Mouse (Mus musculus): ENCODE results near the gene P4ha3. TPM values are rescaled to one million over a fixed set of nuclear protein-coding genes. Genes with fewer than 3 reads are reported as not detected.
A peak's percentile ranks its signal among the peaks of the same experiment; 100 is the strongest.

P4ha3 gene
- total RNA-seq, 2 experiments from 2014 or later = 1.5 to 2.5 TPM

DNA sequence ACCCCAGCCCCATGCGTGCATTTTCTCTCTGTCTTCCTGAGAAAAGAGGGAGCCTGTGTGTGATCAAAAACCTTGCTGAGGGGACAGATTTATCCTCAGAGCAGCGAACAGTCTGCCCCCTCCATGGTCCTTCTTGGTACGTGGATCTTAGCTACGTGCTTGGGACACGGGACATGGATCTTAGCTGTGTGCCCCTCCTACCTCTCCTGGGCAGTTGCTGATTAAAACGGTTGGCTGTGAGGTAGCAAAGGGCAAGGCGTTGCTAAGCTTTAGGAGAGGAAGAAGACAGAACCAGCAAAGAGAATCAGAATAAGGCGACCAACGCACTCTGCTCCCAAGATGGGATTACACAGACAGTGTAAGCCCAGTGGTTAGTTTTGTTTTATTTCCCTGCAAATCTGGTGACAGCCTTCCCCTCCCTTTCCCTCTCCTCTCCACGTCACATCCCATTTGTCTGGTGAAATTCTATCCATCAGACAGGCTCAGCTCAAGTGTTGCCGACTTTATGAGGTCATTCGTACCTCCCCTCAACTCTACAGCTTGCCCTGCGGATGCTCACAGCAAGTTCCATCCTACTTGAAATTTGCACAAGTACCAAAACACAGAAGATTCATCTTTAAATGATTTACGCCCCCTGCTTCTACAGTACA, 13.7 kb downstream of the P4ha3 start:
- no peak for DNase-seq
- intact Hi-C loops (cut with DNase I; ENCODE audit: low total_unique reads) = no loop called here

DNA sequence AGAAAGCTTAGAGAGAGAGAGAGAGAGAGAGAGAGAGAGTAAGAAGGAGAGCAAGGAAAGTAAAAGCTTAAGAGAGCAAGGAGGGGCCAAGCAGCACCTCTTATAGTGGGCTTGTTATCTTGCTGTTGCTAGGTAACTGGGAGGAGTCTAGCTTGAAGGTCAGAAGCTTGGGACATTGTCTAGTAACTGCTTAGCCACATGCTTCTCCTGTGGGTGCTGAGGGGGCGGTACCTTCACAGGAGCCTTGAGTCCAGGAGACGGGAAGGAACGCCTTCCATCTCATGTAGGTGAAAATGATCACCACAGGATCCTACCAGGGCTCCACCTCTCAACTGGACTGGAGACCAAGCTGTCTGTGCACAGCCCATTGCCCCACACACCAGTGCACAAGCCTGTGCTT, 16.1 kb downstream of the P4ha3 start:
- no peak for DNase-seq
- intact Hi-C loops (cut with DNase I; ENCODE audit: low total_unique reads) = no loop called here

DNA sequence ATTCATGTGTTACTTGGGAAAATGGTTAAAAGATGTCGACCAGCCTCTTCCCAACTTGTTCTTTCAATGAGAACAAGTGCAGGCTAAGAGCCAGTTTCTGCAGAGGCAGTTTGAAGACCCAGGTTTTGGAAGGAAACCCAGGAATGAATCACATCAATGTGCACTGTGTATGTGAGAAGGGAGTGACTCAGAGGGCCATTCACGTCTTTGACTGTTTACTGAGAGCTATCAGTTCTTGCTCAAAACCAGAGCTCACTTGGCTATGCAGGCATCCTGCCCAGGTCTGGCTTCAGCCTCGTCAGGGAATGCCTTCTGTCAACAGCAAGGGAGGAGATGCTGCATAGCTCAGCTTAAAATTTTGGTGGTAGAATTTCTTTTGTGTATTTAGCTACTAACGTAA, 17.0 kb downstream of the P4ha3 start:
- intact Hi-C loops (cut with DNase I; ENCODE audit: low total_unique reads) = no loop called here

DNA sequence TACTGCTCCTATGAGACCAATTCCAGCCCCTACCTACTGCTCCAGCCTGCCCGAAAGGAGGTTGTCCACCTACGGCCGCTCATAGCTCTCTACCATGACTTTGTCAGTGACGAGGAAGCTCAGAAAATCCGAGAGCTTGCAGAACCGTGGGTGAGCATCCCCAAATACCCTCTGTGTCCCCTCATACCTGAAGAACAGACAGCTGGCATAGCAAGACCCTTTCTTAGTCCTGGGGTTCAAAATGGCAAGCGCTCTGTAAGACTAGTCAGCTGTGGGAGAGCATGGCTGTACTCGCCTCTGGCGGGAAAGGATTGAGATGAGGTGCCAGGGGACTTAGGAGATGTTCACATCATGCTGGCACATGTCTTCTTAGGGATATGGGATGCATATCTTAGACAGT, 20.6 kb downstream of the P4ha3 start:
- DNase-seq = no peak
- intact Hi-C loops (cut with DNase I; ENCODE audit: low total_unique reads) = no loop called here

More for the DNA sequence above, 17.0 kb downstream of the P4ha3 start:
- DNase-seq = peak; percentile 55

DNA sequence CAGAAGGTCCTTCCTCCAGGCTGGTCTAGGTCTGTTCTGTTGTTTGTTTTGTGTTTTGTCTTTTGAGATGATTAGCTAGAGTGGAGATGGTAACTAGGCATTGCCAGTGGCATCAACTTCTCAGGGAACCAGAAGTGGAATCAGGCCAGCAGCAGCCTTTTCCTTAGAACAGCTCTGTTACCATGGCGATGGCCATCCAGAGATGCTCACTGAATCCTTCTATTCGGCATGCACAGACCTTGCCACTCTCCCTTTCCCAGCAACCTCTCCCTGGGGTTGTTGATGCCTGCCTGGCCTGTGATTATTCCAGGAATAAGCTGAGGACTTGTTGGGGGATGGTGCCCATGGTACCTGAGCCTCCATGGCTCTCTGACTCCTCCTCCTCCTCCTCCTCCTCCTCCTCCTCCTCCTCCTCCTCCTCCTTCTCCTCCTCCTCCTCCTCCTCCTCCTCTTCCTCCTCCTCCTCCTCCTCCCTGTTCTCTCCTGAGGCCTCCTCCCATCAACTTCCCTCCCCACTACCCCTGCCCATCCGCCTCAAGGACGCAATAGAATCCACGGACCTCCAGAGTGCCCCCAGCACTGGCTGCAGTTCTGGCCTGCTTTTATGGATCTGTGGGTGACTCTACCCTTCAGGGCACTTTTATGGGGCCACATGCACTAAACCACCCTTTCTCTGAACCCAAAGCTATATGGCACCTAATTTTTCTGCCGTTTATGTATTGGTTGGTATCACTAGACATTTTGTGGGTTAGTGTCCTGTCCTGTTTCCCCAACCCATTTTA, 22.7 kb downstream of the P4ha3 start:
- intact Hi-C loops (cut with DNase I; ENCODE audit: low total_unique reads) = no loop called here
- no peak for DNase-seq

DNA sequence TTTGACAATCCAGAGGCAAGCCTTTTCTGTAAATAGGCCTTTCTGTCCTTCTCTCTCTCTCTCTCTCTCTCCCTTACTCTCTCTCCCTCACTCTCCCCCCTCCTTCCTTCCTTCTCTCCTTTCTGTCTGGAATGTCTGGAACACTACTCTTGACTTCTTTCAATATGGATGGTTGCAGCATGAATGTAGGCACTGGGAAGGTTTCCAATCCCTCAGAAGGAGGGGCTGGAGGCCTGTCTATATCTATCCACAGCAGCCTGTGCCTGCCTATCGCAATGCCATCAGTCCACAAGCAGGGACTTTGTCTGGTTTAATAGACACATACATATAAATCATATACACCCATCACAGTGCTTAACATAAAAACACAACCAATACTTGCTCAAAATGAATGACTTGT, 23.9 kb downstream of the P4ha3 start:
- intact Hi-C loops (cut with DNase I; ENCODE audit: low total_unique reads) = no loop called here

DNA sequence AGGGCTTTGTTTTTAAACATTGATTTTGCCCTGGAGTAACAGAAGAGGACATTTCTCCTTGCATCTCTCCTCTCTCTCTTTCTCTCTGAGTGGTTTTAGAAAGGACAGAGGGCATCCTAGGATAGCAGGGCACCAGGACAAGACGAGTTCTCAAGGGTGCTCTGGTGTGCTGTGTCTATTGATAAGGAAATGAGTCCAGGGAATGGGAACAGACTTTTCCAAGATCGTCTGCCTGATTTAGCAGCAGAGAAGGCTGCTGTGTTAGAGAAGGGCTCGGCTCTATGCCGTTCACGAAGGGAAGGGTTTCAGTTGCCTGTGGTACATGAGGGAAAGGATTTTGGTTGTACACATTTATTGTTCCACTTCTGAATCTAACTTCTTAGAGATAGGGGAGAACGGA, 24.4 kb downstream of the P4ha3 start:
- intact Hi-C loops (cut with DNase I; ENCODE audit: low total_unique reads) = no loop called here
- no peak for DNase-seq

More for the DNA sequence above, 23.9 kb downstream of the P4ha3 start:
- no peak for DNase-seq

DNA sequence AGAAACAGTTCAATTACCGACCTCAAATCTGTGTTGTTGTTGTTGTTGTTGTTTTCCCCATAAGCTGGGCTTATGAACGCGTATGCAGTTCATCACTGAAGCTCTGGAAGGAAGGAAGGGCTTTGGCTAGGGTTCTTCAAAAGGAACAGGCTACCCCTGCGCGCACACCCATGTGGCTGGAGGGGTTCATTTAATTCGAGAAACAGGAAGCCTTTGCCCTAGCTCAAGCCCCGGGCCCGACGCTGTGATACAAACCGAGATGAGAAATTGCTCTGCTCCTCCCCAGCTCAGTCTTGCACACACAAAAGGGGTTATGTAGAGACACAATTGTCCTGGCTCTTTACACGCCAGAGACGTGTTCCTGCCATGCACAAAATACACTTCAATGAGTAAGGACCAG, 25.0 kb downstream of the P4ha3 start:
- intact Hi-C loops (cut with DNase I; ENCODE audit: low total_unique reads) = no loop called here
- DNase-seq = no peak

DNA sequence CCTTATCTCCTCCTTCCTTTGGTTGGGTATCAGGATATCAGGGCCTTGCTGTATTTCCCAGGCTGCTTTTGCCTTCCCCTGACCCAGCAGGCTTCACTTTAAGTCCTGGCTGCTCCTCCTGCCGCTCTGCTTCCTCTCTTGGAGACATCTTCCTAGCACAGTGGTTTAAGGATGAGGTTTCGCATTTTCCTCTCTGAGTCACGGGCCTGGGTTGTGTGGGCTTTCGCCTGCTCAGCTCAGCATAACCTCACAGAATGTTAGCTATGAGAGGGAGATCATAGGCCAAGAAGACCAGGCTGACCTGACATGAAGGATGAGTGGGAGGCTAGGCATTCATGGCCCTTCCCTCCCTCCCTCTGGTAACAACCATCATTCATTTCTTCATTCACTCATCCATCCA, 27.4 kb downstream of the P4ha3 start:
- DNase-seq = no peak
- intact Hi-C loops (cut with DNase I; ENCODE audit: low total_unique reads) = no loop called here

DNA sequence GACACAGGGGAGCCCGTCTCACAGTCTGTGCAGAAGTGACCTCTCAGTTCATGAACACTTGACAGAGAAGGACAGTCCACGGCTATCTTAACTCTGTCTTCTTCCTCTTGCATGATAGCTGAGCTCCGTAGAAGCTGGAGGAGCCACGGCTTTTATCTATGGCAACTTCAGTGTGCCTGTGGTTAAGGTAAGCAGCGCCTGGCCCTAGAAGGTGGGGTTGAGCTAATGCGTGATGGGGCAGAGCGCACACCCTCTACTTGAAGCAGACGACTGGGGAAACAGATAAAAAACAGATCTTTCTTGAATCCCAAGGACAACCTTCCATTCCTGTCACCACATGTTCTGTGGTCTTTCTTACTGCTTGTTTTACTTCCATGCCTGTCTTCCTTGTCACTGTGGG, 31.6 kb downstream of the P4ha3 start:
- intact Hi-C loops (cut with DNase I; ENCODE audit: low total_unique reads) = no loop called here

DNA sequence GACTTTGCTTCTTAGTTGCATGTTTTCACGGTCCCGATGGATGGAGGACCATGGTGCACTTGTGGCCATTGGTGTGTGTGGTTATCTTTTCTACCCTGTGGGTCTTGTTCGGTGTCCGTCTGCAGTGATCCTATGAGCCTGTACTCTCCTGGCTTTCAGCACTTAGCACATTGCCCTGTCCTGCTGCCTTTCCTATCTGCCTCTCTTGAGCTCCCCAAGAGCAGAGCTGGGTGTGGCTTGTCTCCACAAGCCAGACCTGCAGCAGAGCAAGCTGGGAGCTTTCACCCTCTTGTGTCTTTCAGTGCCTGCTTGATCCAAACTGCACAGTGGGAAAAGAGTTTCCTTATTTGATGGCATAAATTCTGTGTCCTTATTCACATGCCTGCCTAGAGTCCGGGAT, 32.2 kb downstream of the P4ha3 start:
- intact Hi-C loops (cut with DNase I; ENCODE audit: low total_unique reads) = no loop called here
- no peak for DNase-seq

More for the DNA sequence above, 31.6 kb downstream of the P4ha3 start:
- DNase-seq = no peak

DNA sequence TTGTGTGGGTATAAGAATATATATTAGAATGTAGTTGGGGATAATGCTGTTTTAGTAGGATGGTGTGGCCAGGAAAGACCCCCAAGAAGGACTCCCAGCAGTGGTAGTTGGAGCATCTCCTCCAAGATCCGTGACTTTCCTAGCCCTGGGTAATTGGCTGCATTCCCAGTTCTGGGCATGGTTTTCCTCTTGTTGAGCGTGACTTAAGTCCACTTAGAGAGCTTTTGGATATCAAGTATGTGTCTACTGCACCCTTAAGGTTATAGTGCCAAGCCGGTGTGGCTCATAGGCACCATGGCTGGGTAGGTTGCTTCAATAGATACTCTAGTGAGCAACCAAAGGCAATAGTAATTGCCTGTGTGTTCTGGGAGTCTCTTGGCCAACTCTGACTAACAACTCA, 38.4 kb downstream of the P4ha3 start:
- intact Hi-C loops (cut with DNase I; ENCODE audit: low total_unique reads) = no loop called here
- DNase-seq = no peak

DNA sequence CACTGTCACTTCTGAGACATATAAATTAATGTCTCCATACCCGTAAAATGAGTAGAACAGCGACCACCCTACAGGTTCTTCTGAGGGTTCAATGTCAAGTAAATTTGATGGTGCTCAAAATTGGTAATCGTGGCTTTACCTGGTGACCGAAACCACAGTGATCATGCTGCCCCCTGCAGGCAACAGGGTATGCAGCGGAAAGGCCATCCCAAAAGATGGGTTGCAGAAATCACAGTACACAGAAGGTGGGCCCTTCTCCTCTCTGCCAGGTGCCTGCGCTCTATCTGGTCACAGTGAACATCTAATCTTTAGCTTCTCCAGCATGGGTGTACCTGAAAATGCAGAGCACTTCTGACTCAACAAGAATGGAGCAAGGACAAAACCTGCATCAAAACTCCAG, 40.2 kb downstream of the P4ha3 start:
- intact Hi-C loops (cut with DNase I; ENCODE audit: low total_unique reads) = loop anchor here (5.0 kb wide), 1 partner anchor 43 kb away; no protein-coding TSS in a partner anchor
- DNase-seq = peak; percentile 29

DNA sequence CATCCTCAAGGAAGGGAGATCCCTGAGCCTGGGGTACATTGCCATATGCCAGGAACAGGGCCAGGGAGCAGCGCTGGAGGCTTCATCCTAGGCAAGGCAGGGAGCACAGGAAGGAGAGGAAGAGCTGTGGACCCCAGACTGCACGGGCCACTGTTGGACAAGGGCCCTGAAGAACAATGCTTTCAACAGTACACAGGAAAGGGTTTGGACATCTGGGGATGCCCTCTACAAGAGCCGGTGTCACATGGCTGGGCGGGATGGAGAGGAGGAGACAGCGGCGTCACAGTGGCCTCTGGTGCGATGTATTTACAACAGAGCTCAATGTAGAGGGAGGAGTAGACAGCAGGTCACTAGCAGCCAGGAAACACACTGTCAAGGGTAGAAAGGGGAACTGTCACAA, 42.2 kb downstream of the P4ha3 start:
- no peak for DNase-seq

DNA sequence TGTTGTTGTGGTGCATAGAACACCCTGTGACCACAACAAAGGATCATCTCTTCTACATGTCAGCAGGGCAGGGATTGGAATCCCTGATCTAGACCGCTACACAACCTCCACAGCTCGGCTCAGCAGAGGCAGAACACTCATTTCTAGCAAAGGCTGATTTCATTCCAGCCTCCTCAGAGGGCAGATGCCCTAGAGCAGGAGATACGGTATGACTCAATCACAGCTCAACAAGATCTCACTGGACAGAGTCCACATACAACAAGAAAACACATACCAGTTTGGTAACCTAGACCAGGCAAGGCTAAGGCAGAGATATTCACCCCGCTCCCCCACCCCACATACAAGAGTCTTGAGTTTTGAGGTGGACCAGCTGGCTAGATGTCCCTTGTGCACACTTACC, 43.3 kb downstream of the P4ha3 start:
- no peak for DNase-seq
- intact Hi-C loops (cut with DNase I; ENCODE audit: low total_unique reads) = loop anchor here (5.0 kb wide), 1 partner anchor 46 kb away; no protein-coding TSS in a partner anchor

More for the DNA sequence above, 42.2 kb downstream of the P4ha3 start:
- intact Hi-C loops (cut with DNase I; ENCODE audit: low total_unique reads) = loop anchor here (5.0 kb wide), 1 partner anchor 45 kb away; no protein-coding TSS in a partner anchor

DNA sequence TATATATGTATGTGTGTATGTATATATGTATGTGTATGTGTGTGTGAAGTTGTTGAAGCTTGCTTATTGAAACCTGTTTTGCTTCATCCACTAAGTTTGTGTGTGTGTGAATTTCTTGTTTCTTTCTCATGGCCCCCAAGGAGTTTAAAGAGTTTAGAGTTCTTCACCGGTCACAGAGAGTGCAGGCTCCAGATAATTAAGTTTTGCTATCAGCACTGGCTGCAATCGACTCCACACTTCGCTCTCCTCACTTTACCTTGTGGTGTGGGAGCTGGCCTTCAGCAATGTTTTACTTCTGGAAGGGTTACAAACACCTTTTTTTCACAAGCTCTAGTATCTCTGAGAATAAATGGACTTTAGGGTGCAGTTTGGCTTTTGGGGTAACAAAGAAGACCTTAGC, 45.9 kb downstream of the P4ha3 start:
- intact Hi-C loops (cut with DNase I; ENCODE audit: low total_unique reads) = no loop called here
- no peak for DNase-seq

DNA sequence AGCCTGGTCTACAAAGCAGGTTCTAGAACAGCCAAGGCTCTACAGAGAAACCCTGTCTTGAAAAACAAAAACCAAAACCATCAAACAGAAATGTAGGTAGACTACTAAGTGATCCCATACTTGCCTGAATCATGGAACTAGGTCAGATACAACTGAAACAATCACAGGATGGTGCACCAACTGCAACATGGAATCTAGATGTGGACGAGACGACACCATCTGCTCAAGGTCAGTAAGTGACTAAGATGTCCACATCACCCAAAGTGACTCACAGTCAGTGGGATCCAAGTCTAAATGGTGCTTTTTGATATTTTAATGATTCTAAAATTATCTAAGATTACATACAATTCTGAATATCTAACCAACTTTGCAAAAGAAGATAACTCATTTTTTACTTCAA, 50.6 kb downstream of the P4ha3 start:
- intact Hi-C loops (cut with DNase I; ENCODE audit: low total_unique reads) = no loop called here
- DNase-seq = no peak

DNA sequence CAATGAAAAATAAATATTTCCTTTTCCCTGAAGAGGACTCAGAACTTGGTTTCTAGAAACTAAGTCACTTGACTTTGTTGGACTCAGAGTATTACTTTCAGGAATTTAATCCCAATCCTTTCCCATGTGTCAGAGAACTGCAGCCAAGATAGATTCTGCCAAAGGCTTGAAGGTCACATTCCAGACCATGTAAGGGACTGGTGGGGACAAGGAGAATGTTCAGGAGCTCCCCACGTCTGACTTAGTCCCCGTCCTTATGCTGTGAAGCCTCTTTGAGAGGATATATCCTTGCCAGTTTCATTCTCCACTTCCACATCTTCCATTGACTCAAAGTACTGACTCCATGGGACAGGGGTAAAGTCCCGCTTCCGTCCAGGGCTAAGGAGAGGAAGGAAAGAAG, 69.7 kb downstream of the P4ha3 start:
- intact Hi-C loops (cut with DNase I; ENCODE audit: low total_unique reads) = no loop called here
- no peak for DNase-seq

DNA sequence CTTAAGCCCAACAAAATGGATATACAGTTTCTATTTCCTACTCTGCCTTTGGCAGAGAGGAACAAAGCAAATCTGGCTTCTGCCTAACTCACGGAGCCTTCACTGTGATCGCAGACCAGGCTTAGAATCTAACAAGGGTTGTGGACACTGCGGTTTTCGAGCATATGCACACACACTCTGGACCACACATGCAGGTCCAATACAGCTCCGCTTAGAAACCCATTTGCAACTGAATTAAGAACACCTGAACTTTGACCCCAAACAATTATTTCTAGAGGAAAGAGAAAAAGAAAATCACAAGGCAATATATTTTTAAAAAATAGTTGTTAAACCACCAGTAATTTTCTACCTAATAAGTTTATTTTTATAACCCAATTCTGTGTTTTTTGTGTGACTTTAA, 71.0 kb downstream of the P4ha3 start:
- DNase-seq = no peak

DNA sequence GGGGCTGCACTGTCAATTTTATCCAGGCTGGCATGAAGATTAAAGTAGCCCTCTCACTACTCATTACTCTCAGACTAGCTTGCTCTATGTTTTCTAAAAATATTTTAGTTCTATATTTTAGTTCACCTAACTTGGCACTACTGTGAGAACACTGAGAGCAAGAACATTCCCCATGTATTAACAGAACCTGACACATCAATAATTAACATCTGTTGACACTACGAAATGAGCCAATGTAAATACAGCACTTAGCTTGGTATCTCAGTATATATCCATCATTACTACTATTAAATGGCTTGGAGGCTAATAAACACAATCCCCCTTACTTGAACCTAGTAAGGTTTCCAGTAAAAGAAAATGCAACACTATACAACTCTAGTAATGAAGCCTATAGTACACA, 71.4 kb downstream of the P4ha3 start:
- no peak for DNase-seq
- intact Hi-C loops (cut with DNase I; ENCODE audit: low total_unique reads) = no loop called here

More for the DNA sequence above, 71.0 kb downstream of the P4ha3 start:
- intact Hi-C loops (cut with DNase I; ENCODE audit: low total_unique reads) = no loop called here

DNA sequence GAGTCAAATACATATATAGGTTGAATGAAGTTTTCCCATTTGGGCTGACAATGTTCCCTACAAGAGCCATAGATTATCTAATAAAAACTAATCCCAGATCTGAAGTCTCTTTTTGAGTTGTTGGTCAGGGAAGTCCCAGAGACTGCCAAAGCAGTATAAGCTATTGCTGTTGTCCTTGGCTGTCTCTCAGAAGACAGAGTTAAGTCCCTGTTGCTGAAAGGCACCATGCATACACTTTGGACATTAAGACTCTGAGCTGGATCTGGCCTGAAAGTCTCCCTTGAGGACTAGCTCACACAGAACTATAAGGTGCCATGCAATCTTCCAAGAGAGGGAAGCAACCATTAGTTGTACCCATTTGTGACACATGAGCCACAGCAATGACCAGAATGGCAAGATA, 72.5 kb downstream of the P4ha3 start:
- DNase-seq = no peak
- intact Hi-C loops (cut with DNase I; ENCODE audit: low total_unique reads) = no loop called here

Data from gastrocnemius, postnatal 14 days (tissue).